Comparison of ENCODE assay signal across 22 mouse cellular contexts in the genomic region with DNA sequence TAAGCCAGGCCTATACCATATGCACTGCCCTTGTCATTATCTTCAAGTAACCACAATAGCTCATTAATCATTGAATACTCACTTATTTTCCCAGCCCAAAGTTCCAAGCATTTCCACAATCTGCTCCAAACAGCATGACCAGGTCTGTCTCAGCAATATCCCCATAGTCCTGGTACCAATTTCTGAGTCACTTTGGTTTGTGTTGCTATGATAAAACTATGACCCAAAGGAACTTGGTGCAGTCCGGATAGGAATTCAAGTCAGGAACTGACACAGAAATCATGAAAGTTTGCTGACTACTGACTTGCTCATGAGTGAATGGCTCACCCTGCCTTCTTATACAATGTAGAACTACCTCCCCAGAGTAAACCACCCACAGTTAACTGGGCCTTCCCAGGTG.
"Had no signal": no experiment of that assay in that cellular context is flagged by ENCODE, and none has a peak within 500 bp of the region (broad histone marks: within the 10 kb centered on the region; RNA-seq: fewer than 3 reads in every experiment).

No protein-coding gene starts in this region.

- H3K27me3 ChIP-seq: heart, embryonic 12.5 days; hindbrain, embryonic 12.5 days; intestine, embryonic 15.5 days; limb, embryonic 13.5 days; limb, embryonic 15.5 days; liver, embryonic 12.5 days had no signal

- H3K4me3 ChIP-seq: gastrocnemius, adult 2 months; heart, adult 2 months; heart, embryonic 12.5 days; hindbrain, embryonic 10.5 days; hindbrain, embryonic 12.5 days; intestine, embryonic 15.5 days; layer of hippocampus, adult 2 months; limb, embryonic 13.5 days; limb, embryonic 15.5 days; liver, embryonic 12.5 days had no signal

- H3K9me3 ChIP-seq: heart, embryonic 12.5 days; hindbrain, embryonic 10.5 days; hindbrain, embryonic 12.5 days; intestine, embryonic 15.5 days; limb, embryonic 13.5 days; limb, embryonic 15.5 days; liver, embryonic 12.5 days had no signal

- DNase-seq: gastrocnemius, adult 2 months; gastrocnemius, postnatal 10 days; gastrocnemius, postnatal 25 days; heart, adult 2 months; heart, postnatal 10 days; heart, postnatal 4 days; kidney, adult 18-20 months; kidney, adult 8-10 months; kidney, postnatal 10 days; kidney, postnatal 25 days; kidney, postnatal 4 days; left cerebral cortex, postnatal 4 days had no signal

- H3K27ac ChIP-seq: gastrocnemius, adult 2 months; heart, adult 2 months; hindbrain, embryonic 10.5 days; hindbrain, embryonic 12.5 days; hindbrain, embryonic 14.5 days; intestine, embryonic 15.5 days; layer of hippocampus, adult 2 months; limb, embryonic 13.5 days; limb, embryonic 15.5 days; liver, embryonic 12.5 days; liver, embryonic 14.5 days had no signal

- H3K36me3 ChIP-seq: heart, embryonic 12.5 days; hindbrain, embryonic 10.5 days; hindbrain, embryonic 12.5 days; intestine, embryonic 15.5 days; limb, embryonic 13.5 days; limb, embryonic 15.5 days; liver, embryonic 12.5 days had no signal

- H3K4me1 ChIP-seq: heart, embryonic 12.5 days; hindbrain, embryonic 10.5 days; hindbrain, embryonic 12.5 days; intestine, embryonic 15.5 days; limb, embryonic 13.5 days; limb, embryonic 15.5 days; liver, embryonic 12.5 days had no signal
